Mouse (Mus musculus): ENCODE measurements around the gene Caml.
"Not testable (repeated sequence)": the region's sequence is repeated elsewhere in the genome, so short reads cannot be mapped to it uniquely, and the experiment has no call there.

The Caml gene

GRCm38 (mm10) chr13:55622649-55623541 is at the start of gene Caml:
Gene Caml (plus strand): TSS chr13:55623005.
- H3K4me1 ChIP-seq (replicated peaks; ENCODE audit: low read depth, low read length), result peaks cover 25% of the 10 kb centered on the region
- peak within 1 kb of the TSS; percentile 90 for H3K4me3 ChIP-seq (replicated peaks; ENCODE audit: low read length)
- no peaks in the 10 kb centered on the region for H3K9me3 ChIP-seq (ENCODE audit: low read length)
- no peaks in the 10 kb centered on the region for H3K27me3 ChIP-seq (ENCODE audit: insufficient read depth, low read length)
- H3K36me3 ChIP-seq (ENCODE audit: insufficient read depth, low read length), result peaks cover 19% of the 10 kb centered on the region
- TF ChIP-seq CTCF (conservative IDR thresholded peaks at IDR 0.05; ENCODE audit: low read length) (no peak), POU5F1 (IDR thresholded peaks at IDR 0.05; ENCODE audit: borderline replicate concordance, low read length) (no peak), NANOG (IDR thresholded peaks at IDR 0.05; ENCODE audit: borderline replicate concordance, low read length) (no peak)

- Histone ChIP-seq H3K4me1 (replicated peaks; ENCODE audit: low read depth, low read length) (peaks cover 29% of the 10 kb centered on the region), H3K9me3 (ENCODE audit: low read length) (peaks cover 26% of the 10 kb centered on the region), H3K4me3 (replicated peaks; ENCODE audit: low read length) (no peak within 1 kb of the TSS), H3K27me3 (ENCODE audit: insufficient read depth, low read length) (no peaks in the 10 kb centered on the region), H3K36me3 (ENCODE audit: insufficient read depth, low read length) (peaks cover 9% of the 10 kb centered on the region)
- TF ChIP-seq POU5F1 (IDR thresholded peaks at IDR 0.05; ENCODE audit: borderline replicate concordance, low read length) (no peak), NANOG (IDR thresholded peaks at IDR 0.05; ENCODE audit: borderline replicate concordance, low read length) (no peak), CTCF (conservative IDR thresholded peaks at IDR 0.05; ENCODE audit: low read length) (no peak)
Observed at GRCm38 (mm10) chr13:55573432-55573831, 49.4 kb upstream of the Caml start, which contains the start of gene Tmed9. Gene Tmed9 (plus strand): TSS chr13:55573732.

GRCm38 (mm10) chr13:55574321-55574720 is 48.5 kb upstream of the Caml start:
- Histone ChIP-seq H3K9me3 (ENCODE audit: low read length) (peaks cover 28% of the 10 kb centered on the region), H3K36me3 (ENCODE audit: insufficient read depth, low read length) (peaks cover 1% of the 10 kb centered on the region; the same call in 1 of the 2 replicates), H3K27me3 (ENCODE audit: insufficient read depth, low read length) (no peaks in the 10 kb centered on the region), H3K4me3 (replicated peaks; ENCODE audit: low read length) (no peak overlapping the region), H3K4me1 (replicated peaks; ENCODE audit: low read depth, low read length) (peaks cover 22% of the 10 kb centered on the region)
- no peak for TF ChIP-seq NANOG (IDR thresholded peaks at IDR 0.05; ENCODE audit: borderline replicate concordance, low read length)
- no peak for TF ChIP-seq POU5F1 (IDR thresholded peaks at IDR 0.05; ENCODE audit: borderline replicate concordance, low read length)
- no peak for TF ChIP-seq CTCF (conservative IDR thresholded peaks at IDR 0.05; ENCODE audit: low read length)

- peaks cover 28% of the 10 kb centered on the region for H3K9me3 ChIP-seq (ENCODE audit: low read length)
- no peak for TF ChIP-seq NANOG (IDR thresholded peaks at IDR 0.05; ENCODE audit: borderline replicate concordance, low read length)
- no peak for TF ChIP-seq CTCF (conservative IDR thresholded peaks at IDR 0.05; ENCODE audit: low read length)
- TF ChIP-seq POU5F1 (IDR thresholded peaks at IDR 0.05; ENCODE audit: borderline replicate concordance, low read length), result no peak
- H3K4me3 ChIP-seq (replicated peaks; ENCODE audit: low read length), result no peak overlapping the region
- H3K36me3 ChIP-seq (ENCODE audit: insufficient read depth, low read length), result no peaks in the 10 kb centered on the region
- H3K27me3 ChIP-seq (ENCODE audit: insufficient read depth, low read length), result no peaks in the 10 kb centered on the region
- H3K4me1 ChIP-seq (replicated peaks; ENCODE audit: low read depth, low read length), result peaks cover 14% of the 10 kb centered on the region
Observed at GRCm38 (mm10) chr13:55575932-55576331, 46.9 kb upstream of the Caml start.

GRCm38 (mm10) chr13:55576872-55577271 is 45.9 kb upstream of the Caml start:
- H3K4me1 ChIP-seq (replicated peaks; ENCODE audit: low read depth, low read length); H3K36me3 ChIP-seq (ENCODE audit: insufficient read depth, low read length); H3K27me3 ChIP-seq (ENCODE audit: insufficient read depth, low read length); H3K4me3 ChIP-seq (replicated peaks; ENCODE audit: low read length): not testable (repeated sequence)
- H3K9me3 ChIP-seq (ENCODE audit: low read length), result peaks cover 28% of the 10 kb centered on the region

GRCm38 (mm10) chr13:55578086-55578485 is 44.7 kb upstream of the Caml start:
- no peak overlapping the region for H3K4me3 ChIP-seq (replicated peaks; ENCODE audit: low read length)
- H3K27me3 ChIP-seq (ENCODE audit: insufficient read depth, low read length), result no peaks in the 10 kb centered on the region
- peaks cover 28% of the 10 kb centered on the region for H3K9me3 ChIP-seq (ENCODE audit: low read length)
- no peaks in the 10 kb centered on the region for H3K36me3 ChIP-seq (ENCODE audit: insufficient read depth, low read length)
- H3K4me1 ChIP-seq (replicated peaks; ENCODE audit: low read depth, low read length), result 0 out of 2 replicates have a peak, but pooled peaks cover 3% of the 10 kb centered on the region
- TF ChIP-seq CTCF (conservative IDR thresholded peaks at IDR 0.05; ENCODE audit: low read length) (no peak), POU5F1 (IDR thresholded peaks at IDR 0.05; ENCODE audit: borderline replicate concordance, low read length) (no peak), NANOG (IDR thresholded peaks at IDR 0.05; ENCODE audit: borderline replicate concordance, low read length) (no peak)

- TF ChIP-seq POU5F1 (IDR thresholded peaks at IDR 0.05; ENCODE audit: borderline replicate concordance, low read length), result 0 out of 2 replicates have a peak, but pooled peaks have one; percentile 20
- no peak for TF ChIP-seq CTCF (conservative IDR thresholded peaks at IDR 0.05; ENCODE audit: low read length)
- H3K4me3 ChIP-seq (replicated peaks; ENCODE audit: low read length), result peak overlapping the region; percentile 98
- no peaks in the 10 kb centered on the region for H3K27me3 ChIP-seq (ENCODE audit: insufficient read depth, low read length)
- no peaks in the 10 kb centered on the region for H3K9me3 ChIP-seq (ENCODE audit: low read length)
- H3K36me3 ChIP-seq (ENCODE audit: insufficient read depth, low read length), result peaks cover 31% of the 10 kb centered on the region
- H3K4me1 ChIP-seq (replicated peaks; ENCODE audit: low read depth, low read length), result peaks cover 44% of the 10 kb centered on the region
Observed at GRCm38 (mm10) chr13:55591961-55592490, 30.8 kb upstream of the Caml start.

- TF ChIP-seq CTCF (conservative IDR thresholded peaks at IDR 0.05; ENCODE audit: low read length) (no peak), NANOG (IDR thresholded peaks at IDR 0.05; ENCODE audit: borderline replicate concordance, low read length) (no peak), POU5F1 (IDR thresholded peaks at IDR 0.05; ENCODE audit: borderline replicate concordance, low read length) (no peak)
- H3K36me3 ChIP-seq (ENCODE audit: insufficient read depth, low read length), result peaks cover 38% of the 10 kb centered on the region
- H3K27me3 ChIP-seq (ENCODE audit: insufficient read depth, low read length), result no peaks in the 10 kb centered on the region
- H3K4me3 ChIP-seq (replicated peaks; ENCODE audit: low read length), result peak overlapping the region; percentile 98
- H3K9me3 ChIP-seq (ENCODE audit: low read length), result no peaks in the 10 kb centered on the region
- peaks cover 45% of the 10 kb centered on the region for H3K4me1 ChIP-seq (replicated peaks; ENCODE audit: low read depth, low read length)
Observed at GRCm38 (mm10) chr13:55592512-55593253, 30.1 kb upstream of the Caml start.
